Mouse (Mus musculus): ENCODE measurements around the gene Isyna1. TPM values are rescaled to one million over a fixed set of nuclear protein-coding genes. Genes with fewer than 3 reads are reported as not detected.
"Not testable (repeated sequence)": the region's sequence is repeated elsewhere in the genome, so short reads cannot be mapped to it uniquely, and the experiment has no call there.

Gene Isyna1
- polyA plus RNA-seq, 1 experiment: 77.2 TPM

DNA sequence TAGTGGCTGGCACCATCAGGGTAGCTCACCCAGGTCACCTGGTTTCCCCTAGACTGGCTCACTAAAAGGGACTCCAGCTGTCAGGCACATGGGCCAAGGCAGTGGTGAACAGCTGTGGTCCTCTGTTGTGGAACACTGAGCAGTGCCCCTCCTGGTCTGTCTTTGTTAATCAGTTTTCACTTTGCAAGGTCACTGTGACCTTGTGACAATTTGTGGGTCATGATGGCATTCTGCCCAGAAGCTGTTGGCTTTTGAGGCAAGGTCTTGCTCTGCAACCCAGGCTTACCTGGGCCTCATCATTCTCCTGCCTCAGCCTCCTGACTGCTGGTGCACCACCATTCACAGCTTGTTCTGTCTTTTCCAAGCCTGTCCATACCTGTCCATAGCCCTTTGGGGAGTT, 23.8 kb upstream of the Isyna1 start:
- Histone ChIP-seq H3K27ac (ENCODE audit: insufficient read depth, low read length) (no peak overlapping the region), H3K4me1 (ENCODE audit: control insufficient read depth, insufficient read depth, low read length) (peaks cover 8% of the 10 kb centered on the region), H3K4me3 (ENCODE audit: insufficient read depth, low read length) (no peak overlapping the region)
- TF ChIP-seq CTCF (IDR thresholded peaks at IDR 0.05; ENCODE audit: extremely low read depth, insufficient read depth, low read length): no peak
- no peak for TF ChIP-seq POLR2A (IDR thresholded peaks at IDR 0.05; ENCODE audit: extremely low read depth, insufficient read depth, low read length)

DNA sequence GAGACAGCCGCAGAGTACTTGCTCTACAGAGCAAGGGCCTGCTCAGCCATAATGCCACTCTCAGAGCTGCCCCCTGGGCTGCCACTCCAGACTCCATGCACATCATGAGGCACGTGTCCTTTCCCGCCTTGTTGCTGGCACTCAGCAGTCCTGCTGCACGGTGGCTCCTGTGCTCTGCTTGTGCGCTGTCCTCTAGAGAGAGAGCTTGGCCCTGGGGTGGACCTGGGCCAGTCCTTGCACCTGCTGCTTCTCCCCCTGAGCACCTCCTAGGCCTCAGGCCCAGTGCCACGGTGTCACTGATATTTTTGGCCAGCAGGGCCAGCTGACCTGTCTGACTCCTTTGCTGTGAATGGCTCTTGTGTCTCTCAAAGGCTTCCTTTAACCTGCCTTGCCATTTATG, 23.2 kb upstream of the Isyna1 start:
- H3K4me3 ChIP-seq (ENCODE audit: insufficient read depth, low read length): no peak overlapping the region
- 0 out of 2 replicates have a peak overlapping the region, but pooled peaks have one; percentile 3 for H3K27ac ChIP-seq (ENCODE audit: insufficient read depth, low read length)
- TF ChIP-seq CTCF (IDR thresholded peaks at IDR 0.05; ENCODE audit: extremely low read depth, insufficient read depth, low read length) (no peak), POLR2A (IDR thresholded peaks at IDR 0.05; ENCODE audit: extremely low read depth, insufficient read depth, low read length) (no peak)
- peaks cover 4% of the 10 kb centered on the region for H3K4me1 ChIP-seq (ENCODE audit: control insufficient read depth, insufficient read depth, low read length)

DNA sequence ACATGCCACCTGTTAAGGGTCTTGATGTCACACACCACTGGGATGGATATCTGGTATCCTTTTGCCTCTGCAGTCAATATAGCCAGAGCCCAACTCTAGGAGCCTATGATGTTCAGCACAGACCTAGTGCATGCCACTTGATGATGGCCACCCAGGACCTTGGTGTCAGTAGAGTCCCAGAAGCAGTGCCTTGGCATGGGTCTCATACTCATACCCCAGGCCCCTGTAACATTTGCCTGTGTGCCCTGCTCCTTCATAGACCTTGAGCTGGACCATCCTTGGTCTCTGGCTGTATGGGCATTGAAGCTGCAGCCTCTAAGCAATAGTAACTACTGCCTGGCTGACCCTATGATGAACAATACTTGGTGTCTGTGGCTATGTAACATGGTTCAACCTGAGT, 19.9 kb upstream of the Isyna1 start:
- peaks cover 4% of the 10 kb centered on the region for H3K4me1 ChIP-seq (ENCODE audit: control insufficient read depth, insufficient read depth, low read length)
- H3K27ac ChIP-seq (ENCODE audit: insufficient read depth, low read length): peak overlapping the region; percentile 55; the same call in 1 of the 2 replicates
- no peak overlapping the region for H3K4me3 ChIP-seq (ENCODE audit: insufficient read depth, low read length)
- TF ChIP-seq CTCF (IDR thresholded peaks at IDR 0.05; ENCODE audit: extremely low read depth, insufficient read depth, low read length): no peak
- no peak for TF ChIP-seq POLR2A (IDR thresholded peaks at IDR 0.05; ENCODE audit: extremely low read depth, insufficient read depth, low read length)

DNA sequence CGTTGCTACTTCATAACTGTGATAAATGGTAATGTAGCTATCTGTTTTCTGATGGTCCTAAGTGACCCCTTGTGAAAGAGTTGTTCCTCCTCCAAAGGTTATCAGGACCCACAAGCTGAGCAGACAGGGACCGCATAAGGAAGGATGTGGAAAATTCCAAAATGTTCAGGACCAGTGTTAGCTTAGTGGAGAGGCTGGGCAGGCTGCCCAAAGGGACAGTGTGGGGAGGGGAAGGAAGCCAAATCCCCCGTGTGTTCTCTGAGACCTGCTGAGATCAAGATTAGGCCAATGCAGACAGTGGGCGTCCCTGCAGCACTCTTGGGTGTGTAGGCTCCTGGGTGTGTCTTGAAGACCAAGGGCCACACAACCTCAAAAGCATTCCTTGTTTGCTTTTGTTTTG, 19.3 kb upstream of the Isyna1 start:
- no peak for TF ChIP-seq CTCF (IDR thresholded peaks at IDR 0.05; ENCODE audit: extremely low read depth, insufficient read depth, low read length)
- no peak for TF ChIP-seq POLR2A (IDR thresholded peaks at IDR 0.05; ENCODE audit: extremely low read depth, insufficient read depth, low read length)
- Histone ChIP-seq H3K27ac (ENCODE audit: insufficient read depth, low read length) (no peak overlapping the region), H3K4me3 (ENCODE audit: insufficient read depth, low read length) (no peak overlapping the region), H3K4me1 (ENCODE audit: control insufficient read depth, insufficient read depth, low read length) (peaks cover 4% of the 10 kb centered on the region)

DNA sequence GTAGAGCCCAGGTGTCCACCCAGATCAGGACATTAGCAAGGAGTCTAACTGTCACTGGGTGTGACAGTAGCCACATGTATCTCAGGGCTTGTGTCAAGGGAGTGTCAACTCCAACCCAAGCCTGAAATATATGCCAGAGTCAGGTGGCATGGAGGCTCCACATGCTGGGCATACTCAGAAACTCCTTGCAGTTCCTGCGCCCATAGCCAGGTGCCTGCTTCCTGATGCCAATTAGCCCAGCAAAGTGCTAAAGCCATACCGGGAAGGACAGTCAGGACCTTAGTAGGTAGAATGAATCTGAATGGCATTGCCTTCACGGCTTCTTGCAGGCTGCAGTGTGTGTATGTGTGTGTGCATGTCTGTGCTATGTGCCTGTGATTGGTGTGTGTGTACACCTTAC, 17.0 kb upstream of the Isyna1 start:
- H3K4me1 ChIP-seq (ENCODE audit: control insufficient read depth, insufficient read depth, low read length): no peaks in the 10 kb centered on the region
- TF ChIP-seq POLR2A (IDR thresholded peaks at IDR 0.05; ENCODE audit: extremely low read depth, insufficient read depth, low read length) (no peak), CTCF (IDR thresholded peaks at IDR 0.05; ENCODE audit: extremely low read depth, insufficient read depth, low read length) (no peak)
- H3K4me3 ChIP-seq (ENCODE audit: insufficient read depth, low read length): no peak overlapping the region
- H3K27ac ChIP-seq (ENCODE audit: insufficient read depth, low read length): no peak overlapping the region

DNA sequence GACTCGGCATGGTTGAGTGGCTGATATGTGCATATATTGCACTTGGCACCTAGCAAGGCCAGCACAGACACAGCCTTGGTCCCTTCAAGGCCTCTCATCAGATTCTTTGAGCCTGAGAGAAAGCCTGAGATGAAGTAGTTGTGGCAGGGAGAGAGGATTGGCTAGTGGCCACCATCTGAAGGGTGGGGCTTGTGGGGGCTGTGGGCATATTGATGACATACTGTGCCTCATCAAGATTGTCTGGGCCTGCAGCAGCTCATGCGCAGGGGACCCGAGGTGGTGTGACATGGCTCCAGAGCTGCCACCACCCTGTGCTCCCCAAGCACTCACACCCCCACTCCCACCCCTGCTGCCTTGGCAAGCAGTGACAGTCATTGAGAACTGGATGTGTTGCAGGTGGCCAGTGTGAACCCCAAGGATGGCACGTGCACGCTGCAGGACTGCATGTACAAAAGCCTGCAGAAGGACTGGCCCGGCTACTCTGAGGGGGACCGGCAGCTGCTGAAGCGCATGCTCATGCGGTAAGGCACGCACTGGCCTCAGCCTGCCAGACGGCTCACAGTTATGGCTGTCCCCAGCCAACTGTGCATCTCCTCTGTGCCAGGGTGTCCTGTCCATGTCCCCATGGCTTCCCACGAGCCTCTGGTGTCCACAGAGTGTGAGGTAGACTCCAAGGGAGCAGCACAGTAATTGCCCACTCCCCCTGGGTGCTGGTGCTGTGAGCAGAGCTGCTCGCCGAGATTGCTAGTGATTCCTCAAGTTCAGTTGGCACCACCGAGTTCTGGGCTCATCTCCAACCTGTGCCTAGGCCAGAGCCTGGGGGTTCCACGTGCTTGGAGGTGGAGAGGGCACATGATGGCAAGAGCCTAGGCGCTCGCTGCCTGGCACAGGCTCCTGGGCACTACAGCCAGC, 10.4 kb upstream of the Isyna1 start:
- TF ChIP-seq POLR2A (IDR thresholded peaks at IDR 0.05; ENCODE audit: extremely low read depth, insufficient read depth, low read length) (no peak), CTCF (IDR thresholded peaks at IDR 0.05; ENCODE audit: extremely low read depth, insufficient read depth, low read length) (no peak)
- peak overlapping the region; percentile 9; the same call in 1 of the 2 replicates for H3K27ac ChIP-seq (ENCODE audit: insufficient read depth, low read length)
- 0 out of 2 replicates have a peak, but pooled peaks cover 2% of the 10 kb centered on the region for H3K4me1 ChIP-seq (ENCODE audit: control insufficient read depth, insufficient read depth, low read length)
- no peak overlapping the region for H3K4me3 ChIP-seq (ENCODE audit: insufficient read depth, low read length)

DNA sequence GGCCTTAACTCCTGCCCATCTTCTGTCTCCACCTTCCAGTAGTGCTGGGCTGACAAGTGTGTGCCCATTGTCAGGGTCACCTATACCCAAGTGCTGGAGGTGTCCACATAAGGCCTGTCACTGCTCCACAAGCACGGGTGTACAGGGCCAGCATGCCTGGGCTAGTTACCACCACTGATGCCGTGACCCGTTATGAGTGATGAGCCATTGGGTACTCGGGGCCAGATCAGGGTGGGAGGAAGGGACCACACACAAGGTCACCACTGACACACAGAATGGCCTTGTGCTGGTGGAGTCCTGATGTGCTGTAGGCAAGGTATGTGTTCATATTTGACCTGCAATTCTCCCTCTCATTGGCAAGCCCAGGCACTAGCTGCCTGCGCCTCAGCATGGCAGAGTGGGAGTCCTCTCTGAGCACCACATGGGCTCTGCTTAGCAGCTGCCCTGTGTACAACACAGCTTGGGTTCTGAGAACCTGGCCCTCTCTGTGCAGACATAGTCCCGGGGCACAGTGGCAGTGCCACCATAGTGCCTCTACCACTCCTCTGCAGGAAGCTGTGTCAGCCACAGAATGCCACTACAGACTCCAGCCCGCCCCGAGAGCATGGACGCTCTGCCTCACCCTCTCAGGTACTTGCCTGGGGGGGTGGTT, 9.4 kb upstream of the Isyna1 start:
- H3K27ac ChIP-seq (ENCODE audit: insufficient read depth, low read length): no peak overlapping the region
- TF ChIP-seq POLR2A (IDR thresholded peaks at IDR 0.05; ENCODE audit: extremely low read depth, insufficient read depth, low read length) (no peak), CTCF (IDR thresholded peaks at IDR 0.05; ENCODE audit: extremely low read depth, insufficient read depth, low read length) (no peak)
- H3K4me3 ChIP-seq (ENCODE audit: insufficient read depth, low read length): no peak overlapping the region
- H3K4me1 ChIP-seq (ENCODE audit: control insufficient read depth, insufficient read depth, low read length): 0 out of 2 replicates have a peak, but pooled peaks cover 2% of the 10 kb centered on the region

DNA sequence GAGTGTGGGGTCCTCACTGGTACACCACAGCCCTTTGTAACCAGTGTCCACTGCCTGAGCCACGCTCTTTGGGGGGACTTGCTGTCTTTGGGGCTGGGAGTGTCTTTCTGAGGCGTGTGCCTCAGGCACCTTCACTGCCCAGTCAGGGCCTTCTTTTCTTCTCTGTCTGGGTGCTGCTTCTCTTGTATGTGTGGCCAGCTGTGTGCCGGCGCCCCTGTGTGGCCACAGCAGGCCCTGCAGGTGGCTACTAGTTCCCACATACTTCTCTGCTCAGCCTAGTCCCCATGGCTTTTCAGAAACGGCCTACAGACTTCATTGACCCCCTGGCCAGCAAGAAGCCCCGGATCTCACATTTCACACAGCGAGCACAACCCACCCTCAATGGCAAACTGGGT, 8.9 kb upstream of the Isyna1 start:
- no peak overlapping the region for H3K4me3 ChIP-seq (ENCODE audit: insufficient read depth, low read length)
- peak; percentile 64 for TF ChIP-seq CTCF (IDR thresholded peaks at IDR 0.05; ENCODE audit: extremely low read depth, insufficient read depth, low read length)
- no peak for TF ChIP-seq POLR2A (IDR thresholded peaks at IDR 0.05; ENCODE audit: extremely low read depth, insufficient read depth, low read length)
- H3K27ac ChIP-seq (ENCODE audit: insufficient read depth, low read length): no peak overlapping the region

DNA sequence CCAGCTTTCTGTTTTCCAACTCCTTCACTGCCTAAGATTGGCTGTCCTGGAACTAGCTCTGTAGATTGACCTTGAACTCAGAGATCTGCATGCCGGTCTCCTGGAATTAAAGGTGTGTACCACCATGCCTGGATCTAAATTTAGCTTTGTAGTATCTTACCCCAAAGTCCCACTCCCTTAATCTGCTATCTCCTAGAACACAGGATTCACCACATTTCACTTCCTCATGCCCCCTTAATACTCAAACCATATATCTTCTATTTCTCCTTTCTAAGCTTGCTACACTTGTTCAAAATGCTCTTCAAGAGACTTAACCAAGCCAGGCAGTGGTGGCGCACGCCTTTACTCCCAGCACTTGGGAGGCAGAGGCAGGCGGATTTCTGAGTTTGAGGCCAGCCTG, 6.2 kb upstream of the Isyna1 start:
- H3K4me3 ChIP-seq (ENCODE audit: insufficient read depth, low read length); H3K27ac ChIP-seq (ENCODE audit: insufficient read depth, low read length); H3K4me1 ChIP-seq (ENCODE audit: control insufficient read depth, insufficient read depth, low read length): not testable (repeated sequence)

More for the DNA sequence above, 8.9 kb upstream of the Isyna1 start:
- H3K4me1 ChIP-seq (ENCODE audit: control insufficient read depth, insufficient read depth, low read length): 0 out of 2 replicates have a peak, but pooled peaks cover 2% of the 10 kb centered on the region

DNA sequence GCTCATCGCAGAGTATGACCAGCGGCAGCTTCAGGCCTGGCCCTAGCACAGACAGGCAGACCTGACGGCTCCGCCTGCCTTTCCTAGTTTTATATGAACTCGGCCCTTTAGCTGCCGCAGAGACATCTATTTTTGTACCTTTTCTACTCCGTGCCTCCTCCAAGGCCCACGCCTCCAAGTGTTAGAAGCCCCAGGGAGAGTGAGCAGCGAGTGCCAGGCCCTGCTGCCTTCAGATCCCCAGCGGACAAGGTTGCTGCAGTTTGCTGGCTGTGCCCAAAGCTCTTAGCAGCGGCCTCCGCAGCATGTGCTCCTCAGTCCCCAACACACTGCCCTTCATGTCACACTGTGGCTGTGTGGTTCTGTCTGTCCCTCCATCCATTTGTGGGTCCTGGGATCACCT, 2.6 kb upstream of the Isyna1 start:
- Histone ChIP-seq H3K4me3 (ENCODE audit: insufficient read depth, low read length) (no peak overlapping the region), H3K4me1 (ENCODE audit: control insufficient read depth, insufficient read depth, low read length) (peaks cover 6% of the 10 kb centered on the region; the same call in 1 of the 2 replicates), H3K27ac (ENCODE audit: insufficient read depth, low read length) (peak overlapping the region; percentile 74)
- TF ChIP-seq POLR2A (IDR thresholded peaks at IDR 0.05; ENCODE audit: extremely low read depth, insufficient read depth, low read length) (no peak), CTCF (IDR thresholded peaks at IDR 0.05; ENCODE audit: extremely low read depth, insufficient read depth, low read length) (no peak)
